Mouse (Mus musculus) thymus, adult 18-20 months (tissue): Measurements from ENCODE around the gene Phf12.

Experiments used
- DNase-seq, 2 experiments: peaks; one replicate each; pipeline ENCODE4 v3.0.0; 2022; ENCODE audit warnings: mixed read lengths in 2 of 2

Phf12 gene

DNA sequence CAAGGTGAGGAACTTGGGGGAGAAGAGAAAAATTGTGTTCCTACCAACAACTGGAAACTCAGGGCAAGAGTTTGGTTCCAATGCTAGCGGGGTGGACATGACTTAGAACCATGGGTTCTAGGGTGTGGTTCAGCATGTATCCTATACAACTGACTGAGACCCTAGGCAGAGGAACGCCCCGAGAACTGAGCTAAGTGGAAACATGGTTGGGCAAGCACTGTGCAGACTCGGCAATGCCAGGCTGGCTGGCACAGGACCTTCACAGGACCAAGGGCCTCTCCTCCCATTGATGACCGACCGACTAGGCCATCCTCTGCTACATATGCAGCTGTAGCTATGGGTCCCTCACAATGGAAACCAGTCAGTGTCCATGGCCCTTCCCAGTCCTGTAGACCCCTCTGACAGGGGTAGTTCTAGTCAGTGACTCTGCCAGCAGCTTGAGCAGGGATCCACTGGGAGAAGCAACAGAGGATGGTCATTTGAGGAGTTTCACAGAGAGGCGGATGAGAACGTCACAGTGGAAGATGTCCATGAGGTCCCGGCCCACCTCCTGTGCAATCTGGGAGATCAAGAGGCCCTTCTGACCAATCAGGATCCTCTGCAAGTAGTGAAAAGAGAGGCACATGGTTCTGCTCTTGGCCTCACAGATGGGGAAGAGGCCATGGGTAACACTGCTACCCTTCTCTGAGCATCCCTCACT is 91.2 kb downstream of the Phf12 start:
- DNase-seq: no peak

- DNase-seq: no peak
Measured at GRCm38 (mm10) chr11:78074277-78074652, 91.7 kb downstream of the Phf12 start.

DNA sequence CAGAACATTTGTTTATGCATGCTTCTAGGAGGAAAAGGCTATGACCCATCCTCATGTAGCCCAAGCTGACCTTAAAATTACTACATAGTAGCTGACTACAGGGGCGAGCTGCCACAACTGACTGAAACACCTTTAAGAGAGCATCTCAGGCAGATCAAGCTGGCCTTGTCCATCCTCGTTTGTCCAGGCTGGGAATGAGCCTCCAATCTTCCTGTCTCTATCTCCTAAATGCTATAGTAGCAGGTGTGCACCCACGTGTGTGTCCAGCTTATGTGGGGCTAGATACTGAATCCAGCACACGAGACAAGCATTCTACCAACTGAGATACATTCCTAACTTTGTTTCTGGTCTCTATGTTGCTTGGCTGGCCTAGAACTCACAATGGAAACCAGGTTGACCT is 92.1 kb downstream of the Phf12 start:
- DNase-seq: no peak
